Mouse (Mus musculus): ENCODE results near the gene Gm45716. TPM values are rescaled to one million over a fixed set of nuclear protein-coding genes. Genes with fewer than 3 reads are reported as not detected.
"Not testable (repeated sequence)": the region's sequence is repeated elsewhere in the genome, so short reads cannot be mapped to it uniquely, and the experiment has no call there.

Gm45716 gene
- polyA plus RNA-seq, 1 experiment from 2014 or later, result 56.4 TPM

DNA sequence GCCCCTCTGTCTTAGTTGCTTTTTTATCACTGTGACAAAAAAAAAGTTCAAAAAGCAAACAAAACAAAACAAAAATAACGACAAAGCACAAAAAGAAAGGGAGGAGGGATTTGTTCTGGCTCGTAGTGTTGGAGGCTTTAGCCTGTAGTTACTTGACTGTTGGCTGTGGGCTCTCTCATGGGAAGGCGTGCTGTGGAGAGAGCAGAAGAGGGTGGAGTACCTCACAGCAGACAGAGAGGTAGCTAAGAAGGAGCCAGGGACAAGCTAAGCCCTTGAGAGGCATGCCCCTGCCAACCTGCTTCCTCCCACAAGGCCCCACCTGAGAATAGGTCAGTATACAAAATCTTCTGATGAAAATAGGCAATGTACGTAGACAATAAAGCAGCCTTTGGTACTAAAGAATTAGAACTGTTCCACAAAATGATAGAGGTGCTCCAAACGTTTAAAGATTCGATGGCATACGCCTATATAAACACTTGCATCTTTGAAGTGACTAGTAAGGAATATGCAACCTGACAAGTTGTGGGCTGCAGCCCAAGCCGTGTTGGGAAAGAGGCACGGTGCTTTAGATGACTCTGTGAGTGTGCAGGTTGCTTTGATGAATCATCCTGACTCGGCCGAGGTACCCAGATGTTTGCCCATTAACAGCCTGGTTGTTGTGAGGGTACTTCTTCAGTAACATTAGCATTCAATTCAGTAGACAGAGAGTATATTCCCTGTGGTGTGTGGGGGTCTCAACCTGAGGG lies 82.8 kb downstream of the Gm45716 start:
- Histone ChIP-seq H3K4me1 (ENCODE audit: control insufficient read depth in 2 of 2, insufficient read depth in 2 of 2, low read length in 2 of 2) (0 out of 4 replicates have a peak, but pooled peaks cover 0 to 6% of the 10 kb centered on the region in 2 experiments), H3K9me3 (ENCODE audit: control insufficient read depth, low read length) (no peaks in the 10 kb centered on the region), H3K4me2 (ENCODE audit: low read length) (no peak overlapping the region), H3K9ac (ENCODE audit: low read length) (no peak overlapping the region), H3K36me3 (ENCODE audit: control insufficient read depth, insufficient read depth, low read length) (peaks cover 90% of the 10 kb centered on the region), H3K4me3 (ENCODE audit: control insufficient read depth in 1 of 2, insufficient read depth in 1 of 2, low read depth in 1 of 2, low read length in 2 of 2) (no peak overlapping the region), H3K27me3 (ENCODE audit: control insufficient read depth, insufficient read depth, low read length) (no peaks in the 10 kb centered on the region), H3K27ac (replicated peaks in 1 of 2; ENCODE audit: control insufficient read depth in 1 of 2, insufficient read depth in 1 of 2, low read depth in 2 of 2, low read length in 2 of 2) (no peak overlapping the region)
- ATAC-seq (ENCODE audit: insufficient number of reproducible peaks, insufficient read depth, low FRiP score, low read depth), result no peak
- WGBS, result 85% methylated on average over 11 of the region's 11 CpGs

DNA sequence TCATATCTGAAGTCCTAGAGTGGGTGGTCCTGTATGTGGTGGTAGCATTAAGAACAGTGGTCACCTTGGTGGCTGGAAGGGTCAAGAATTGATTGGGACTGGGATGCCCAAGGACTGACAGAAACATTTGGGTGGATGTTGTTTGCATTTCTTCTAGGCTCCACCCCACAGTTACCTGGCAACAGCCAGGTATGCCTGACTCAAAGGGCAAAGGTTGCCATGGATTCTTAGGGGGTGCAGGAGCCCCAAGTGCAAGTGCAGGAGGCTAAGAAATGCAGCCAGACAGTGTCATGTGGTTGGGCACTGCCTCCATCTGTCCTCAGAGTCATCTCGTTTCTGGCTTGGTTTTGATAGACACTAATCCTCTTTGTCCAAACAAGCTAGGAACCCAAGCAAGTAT lies 86.7 kb downstream of the Gm45716 start:
- Histone ChIP-seq H3K4me1 (ENCODE audit: control insufficient read depth in 2 of 2, insufficient read depth in 2 of 2, low read length in 2 of 2) (no peaks in the 10 kb centered on the region), H3K36me3 (ENCODE audit: control insufficient read depth, insufficient read depth, low read length) (peaks cover 87% of the 10 kb centered on the region), H3K9me3 (ENCODE audit: control insufficient read depth, low read length) (no peaks in the 10 kb centered on the region), H3K27me3 (ENCODE audit: control insufficient read depth, insufficient read depth, low read length) (no peaks in the 10 kb centered on the region), H3K27ac (replicated peaks in 1 of 2; ENCODE audit: control insufficient read depth in 1 of 2, insufficient read depth in 1 of 2, low read depth in 2 of 2, low read length in 2 of 2) (no peak overlapping the region), H3K4me2 (ENCODE audit: low read length) (no peak overlapping the region), H3K4me3 (ENCODE audit: control insufficient read depth in 1 of 2, insufficient read depth in 1 of 2, low read depth in 1 of 2, low read length in 2 of 2) (no peak overlapping the region), H3K9ac (ENCODE audit: low read length) (no peak overlapping the region)
- 46% methylated on average over 1 of the region's 1 CpGs for WGBS
- no peak for ATAC-seq (ENCODE audit: insufficient number of reproducible peaks, insufficient read depth, low FRiP score, low read depth)

DNA sequence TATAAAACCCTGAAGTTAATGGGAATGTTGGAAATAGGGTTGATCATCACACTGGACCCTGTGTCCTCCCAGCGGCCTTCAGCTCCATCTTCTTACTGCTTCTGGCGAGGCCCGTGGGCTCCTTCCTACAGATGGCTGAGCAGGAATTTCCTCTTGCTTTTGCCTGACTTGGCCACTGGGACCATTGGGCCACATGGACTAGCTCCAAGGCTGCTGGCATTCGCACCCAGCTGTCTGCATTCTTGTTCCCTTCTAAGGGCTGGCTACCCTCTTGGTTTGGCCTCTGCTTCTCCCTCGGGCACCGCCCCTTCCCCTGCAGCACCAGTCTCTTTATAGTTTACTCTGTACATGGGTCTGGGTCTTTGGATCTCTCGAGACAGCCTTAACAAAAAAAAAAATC lies 88.2 kb downstream of the Gm45716 start:
- H3K9ac ChIP-seq (ENCODE audit: low read length), result no peak overlapping the region
- no peaks in the 10 kb centered on the region for H3K9me3 ChIP-seq (ENCODE audit: control insufficient read depth, low read length)
- H3K4me2 ChIP-seq (ENCODE audit: low read length), result no peak overlapping the region
- H3K27me3 ChIP-seq (ENCODE audit: control insufficient read depth, insufficient read depth, low read length), result no peaks in the 10 kb centered on the region
- WGBS, result 81% methylated on average over 7 of the region's 7 CpGs
- no peak for ATAC-seq (ENCODE audit: insufficient number of reproducible peaks, insufficient read depth, low FRiP score, low read depth)
- no peak overlapping the region for H3K27ac ChIP-seq (replicated peaks in 1 of 2; ENCODE audit: control insufficient read depth in 1 of 2, insufficient read depth in 1 of 2, low read depth in 2 of 2, low read length in 2 of 2)
- H3K36me3 ChIP-seq (ENCODE audit: control insufficient read depth, insufficient read depth, low read length), result peaks cover 76% of the 10 kb centered on the region
- H3K4me3 ChIP-seq (ENCODE audit: control insufficient read depth in 1 of 2, insufficient read depth in 1 of 2, low read depth in 1 of 2, low read length in 2 of 2), result no peak overlapping the region
- H3K4me1 ChIP-seq (ENCODE audit: control insufficient read depth in 2 of 2, insufficient read depth in 2 of 2, low read length in 2 of 2), result no peaks in the 10 kb centered on the region

DNA sequence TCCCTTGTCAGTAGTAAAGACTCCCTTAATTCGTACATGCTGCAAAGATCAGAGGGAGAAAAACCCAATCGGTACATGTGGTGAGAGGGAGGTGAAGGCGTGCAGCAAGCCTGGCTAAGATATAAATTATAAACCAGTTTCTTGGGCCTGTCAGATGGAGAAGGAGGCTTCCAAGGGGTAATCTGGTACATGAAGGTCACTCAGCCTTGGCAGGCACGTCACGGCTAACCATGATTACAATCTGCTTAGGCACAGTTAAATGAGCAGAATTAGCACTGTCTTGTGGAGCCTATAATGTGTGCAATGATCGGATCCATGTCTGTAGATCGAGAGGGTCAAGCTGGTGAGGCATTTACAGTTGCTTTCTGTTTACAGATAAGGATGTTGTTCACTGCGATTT lies 88.7 kb downstream of the Gm45716 start:
- no peaks in the 10 kb centered on the region for H3K4me1 ChIP-seq (ENCODE audit: control insufficient read depth in 2 of 2, insufficient read depth in 2 of 2, low read length in 2 of 2)
- H3K9me3 ChIP-seq (ENCODE audit: control insufficient read depth, low read length), result no peaks in the 10 kb centered on the region
- H3K36me3 ChIP-seq (ENCODE audit: control insufficient read depth, insufficient read depth, low read length), result peaks cover 72% of the 10 kb centered on the region
- no peaks in the 10 kb centered on the region for H3K27me3 ChIP-seq (ENCODE audit: control insufficient read depth, insufficient read depth, low read length)
- no peak overlapping the region for H3K4me2 ChIP-seq (ENCODE audit: low read length)
- 78% methylated on average over 8 of the region's 8 CpGs for WGBS
- H3K9ac ChIP-seq (ENCODE audit: low read length), result no peak overlapping the region
- ATAC-seq (ENCODE audit: insufficient number of reproducible peaks, insufficient read depth, low FRiP score, low read depth), result no peak
- H3K4me3 ChIP-seq (ENCODE audit: control insufficient read depth in 1 of 2, insufficient read depth in 1 of 2, low read depth in 1 of 2, low read length in 2 of 2), result no peak overlapping the region
- H3K27ac ChIP-seq (replicated peaks in 1 of 2; ENCODE audit: control insufficient read depth in 1 of 2, insufficient read depth in 1 of 2, low read depth in 2 of 2, low read length in 2 of 2), result no peak overlapping the region

DNA sequence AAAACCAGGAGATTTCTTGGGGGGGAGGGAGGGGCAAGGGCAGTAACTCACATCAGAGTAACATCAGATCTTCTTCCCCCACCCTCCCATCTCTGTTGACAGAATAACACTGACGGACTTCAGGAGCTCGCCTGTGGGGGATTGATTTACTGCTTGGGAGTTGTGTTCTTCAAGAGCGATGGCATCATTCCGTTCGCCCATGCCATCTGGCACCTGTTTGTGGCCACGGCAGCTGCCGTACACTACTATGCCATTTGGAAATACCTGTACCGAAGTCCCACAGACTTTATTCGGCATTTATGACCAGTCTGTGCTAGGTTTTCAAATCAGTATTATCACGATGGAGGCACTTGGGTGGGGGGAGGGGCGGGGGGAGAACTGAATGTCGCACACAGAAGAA lies 89.1 kb downstream of the Gm45716 start:
- Histone ChIP-seq H3K4me2 (ENCODE audit: low read length) (no peak overlapping the region), H3K4me1 (ENCODE audit: control insufficient read depth in 2 of 2, insufficient read depth in 2 of 2, low read length in 2 of 2) (no peaks in the 10 kb centered on the region), H3K9ac (ENCODE audit: low read length) (no peak overlapping the region), H3K36me3 (ENCODE audit: control insufficient read depth, insufficient read depth, low read length) (peaks cover 68% of the 10 kb centered on the region), H3K4me3 (ENCODE audit: control insufficient read depth in 1 of 2, insufficient read depth in 1 of 2, low read depth in 1 of 2, low read length in 2 of 2) (no peak overlapping the region), H3K27me3 (ENCODE audit: control insufficient read depth, insufficient read depth, low read length) (no peaks in the 10 kb centered on the region), H3K9me3 (ENCODE audit: control insufficient read depth, low read length) (no peaks in the 10 kb centered on the region), H3K27ac (replicated peaks in 1 of 2; ENCODE audit: control insufficient read depth in 1 of 2, insufficient read depth in 1 of 2, low read depth in 2 of 2, low read length in 2 of 2) (no peak overlapping the region)
- WGBS, result 93% methylated on average over 12 of the region's 12 CpGs
- ATAC-seq (ENCODE audit: insufficient number of reproducible peaks, insufficient read depth, low FRiP score, low read depth), result no peak

DNA sequence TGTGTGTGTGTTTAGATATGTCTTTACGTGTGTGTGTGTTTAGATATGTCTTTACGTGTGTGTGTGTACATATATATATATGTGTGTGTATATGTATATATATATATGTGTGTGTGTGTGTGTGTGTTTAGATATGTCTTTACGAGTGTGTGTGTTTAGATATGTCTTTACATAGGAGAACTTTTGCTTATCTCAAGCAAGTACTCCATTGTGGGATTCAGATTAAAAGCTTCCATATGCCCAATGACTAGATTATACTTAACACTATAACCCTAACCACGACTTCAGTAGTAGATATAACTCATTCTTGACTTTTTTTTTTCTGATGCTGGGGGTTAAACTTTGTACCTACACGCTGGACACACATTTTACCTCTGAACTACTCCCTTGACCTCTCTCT lies 92.6 kb downstream of the Gm45716 start:
- Histone ChIP-seq H3K9me3 (ENCODE audit: control insufficient read depth, low read length) (no peaks in the 10 kb centered on the region), H3K4me3 (ENCODE audit: control insufficient read depth in 1 of 2, insufficient read depth in 1 of 2, low read depth in 1 of 2, low read length in 2 of 2) (no peak overlapping the region), H3K36me3 (ENCODE audit: control insufficient read depth, insufficient read depth, low read length) (peaks cover 39% of the 10 kb centered on the region), H3K27me3 (ENCODE audit: control insufficient read depth, insufficient read depth, low read length) (no peaks in the 10 kb centered on the region), H3K27ac (replicated peaks in 1 of 2; ENCODE audit: control insufficient read depth in 1 of 2, insufficient read depth in 1 of 2, low read depth in 2 of 2, low read length in 2 of 2) (no peak overlapping the region), H3K4me2 (ENCODE audit: low read length) (no peak overlapping the region), H3K4me1 (ENCODE audit: control insufficient read depth in 2 of 2, insufficient read depth in 2 of 2, low read length in 2 of 2) (no peaks in the 10 kb centered on the region), H3K9ac (ENCODE audit: low read length) (no peak overlapping the region)
- WGBS, result 87% methylated on average over 5 of the region's 5 CpGs
- ATAC-seq (ENCODE audit: insufficient number of reproducible peaks, insufficient read depth, low FRiP score, low read depth), result no peak

DNA sequence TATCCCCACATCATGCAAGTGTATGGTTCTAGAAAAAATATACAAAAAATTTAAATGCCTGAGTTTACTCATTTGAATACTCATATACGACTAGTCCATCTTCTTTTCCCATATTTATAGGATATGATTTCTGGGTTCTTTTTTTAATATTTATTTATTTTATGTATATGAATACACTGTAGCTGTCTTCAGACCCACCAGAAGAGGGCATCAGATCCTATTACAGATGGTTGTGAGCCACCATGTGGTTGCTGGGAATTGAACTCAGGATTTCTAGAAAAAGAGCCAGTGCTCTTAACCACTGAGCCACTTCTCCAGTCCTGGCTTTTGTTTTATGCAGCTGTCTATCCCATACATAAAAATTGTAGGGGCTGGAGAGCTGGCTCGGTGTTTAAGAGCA lies 94.5 kb downstream of the Gm45716 start:
- not testable (repeated sequence) for H3K4me2 ChIP-seq (ENCODE audit: low read length); H3K4me3 ChIP-seq (ENCODE audit: control insufficient read depth in 1 of 2, insufficient read depth in 1 of 2, low read depth in 1 of 2, low read length in 2 of 2); H3K27ac ChIP-seq (replicated peaks in 1 of 2; ENCODE audit: control insufficient read depth in 1 of 2, insufficient read depth in 1 of 2, low read depth in 2 of 2, low read length in 2 of 2); H3K4me1 ChIP-seq (ENCODE audit: control insufficient read depth in 2 of 2, insufficient read depth in 2 of 2, low read length in 2 of 2); H3K9me3 ChIP-seq (ENCODE audit: control insufficient read depth, low read length); H3K27me3 ChIP-seq (ENCODE audit: control insufficient read depth, insufficient read depth, low read length); ATAC-seq (ENCODE audit: insufficient number of reproducible peaks, insufficient read depth, low FRiP score, low read depth); H3K9ac ChIP-seq (ENCODE audit: low read length)
- 88% methylated on average over 2 of the region's 2 CpGs for WGBS
- peaks cover 22% of the 10 kb centered on the region for H3K36me3 ChIP-seq (ENCODE audit: control insufficient read depth, insufficient read depth, low read length)

DNA sequence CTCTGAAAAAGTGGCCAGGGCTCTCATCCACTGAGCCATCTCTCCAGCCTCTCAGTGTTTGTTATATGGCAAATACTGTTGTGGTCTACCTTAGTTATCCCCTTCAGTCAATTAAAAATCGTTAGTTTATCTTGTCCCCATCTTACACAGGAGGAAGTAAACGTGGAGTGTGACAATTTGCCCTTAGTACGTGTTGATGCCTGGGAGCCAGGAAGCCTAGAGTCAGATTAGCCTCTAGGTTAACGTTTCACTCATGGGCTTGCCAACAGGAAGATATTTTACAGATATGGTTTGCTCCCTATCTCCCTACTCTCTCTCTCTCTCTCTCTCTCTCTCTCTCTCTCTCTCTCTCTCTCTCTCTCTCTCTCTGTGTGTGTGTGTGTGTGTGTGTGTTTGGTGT lies 95.7 kb downstream of the Gm45716 start:
- ATAC-seq (ENCODE audit: insufficient number of reproducible peaks, insufficient read depth, low FRiP score, low read depth), result no peak
- no peak overlapping the region for H3K9ac ChIP-seq (ENCODE audit: low read length)
- H3K36me3 ChIP-seq (ENCODE audit: control insufficient read depth, insufficient read depth, low read length), result peaks cover 10% of the 10 kb centered on the region; the same call in 1 of the 2 replicates
- no peaks in the 10 kb centered on the region for H3K4me1 ChIP-seq (ENCODE audit: control insufficient read depth in 2 of 2, insufficient read depth in 2 of 2, low read length in 2 of 2)
- no peaks in the 10 kb centered on the region for H3K9me3 ChIP-seq (ENCODE audit: control insufficient read depth, low read length)
- H3K27ac ChIP-seq (replicated peaks in 1 of 2; ENCODE audit: control insufficient read depth in 1 of 2, insufficient read depth in 1 of 2, low read depth in 2 of 2, low read length in 2 of 2), result no peak overlapping the region
- no peak overlapping the region for H3K4me3 ChIP-seq (ENCODE audit: control insufficient read depth in 1 of 2, insufficient read depth in 1 of 2, low read depth in 1 of 2, low read length in 2 of 2)
- WGBS, result 28% methylated on average over 4 of the region's 4 CpGs
- H3K27me3 ChIP-seq (ENCODE audit: control insufficient read depth, insufficient read depth, low read length), result no peaks in the 10 kb centered on the region
- H3K4me2 ChIP-seq (ENCODE audit: low read length), result no peak overlapping the region
